Mouse (Mus musculus): ENCODE results near the gene Ascl2. TPM values are rescaled to one million over a fixed set of nuclear protein-coding genes. Genes with fewer than 3 reads are reported as not detected.

Gene Ascl2
- total RNA-seq, 2 experiments from 2014 or later = not detected

GRCm38 (mm10) chr7:143002679-143003078 is 33.6 kb upstream of the Ascl2 start:
- DNase-seq = peak; percentile 60

- DNase-seq = no peak
These were observed 28.5 kb upstream of the Ascl2 start for GRCm38 (mm10) chr7:142997403-142998150.

- no peak for DNase-seq
These were observed 27.9 kb upstream of the Ascl2 start for GRCm38 (mm10) chr7:142996998-142997397.

DNA sequence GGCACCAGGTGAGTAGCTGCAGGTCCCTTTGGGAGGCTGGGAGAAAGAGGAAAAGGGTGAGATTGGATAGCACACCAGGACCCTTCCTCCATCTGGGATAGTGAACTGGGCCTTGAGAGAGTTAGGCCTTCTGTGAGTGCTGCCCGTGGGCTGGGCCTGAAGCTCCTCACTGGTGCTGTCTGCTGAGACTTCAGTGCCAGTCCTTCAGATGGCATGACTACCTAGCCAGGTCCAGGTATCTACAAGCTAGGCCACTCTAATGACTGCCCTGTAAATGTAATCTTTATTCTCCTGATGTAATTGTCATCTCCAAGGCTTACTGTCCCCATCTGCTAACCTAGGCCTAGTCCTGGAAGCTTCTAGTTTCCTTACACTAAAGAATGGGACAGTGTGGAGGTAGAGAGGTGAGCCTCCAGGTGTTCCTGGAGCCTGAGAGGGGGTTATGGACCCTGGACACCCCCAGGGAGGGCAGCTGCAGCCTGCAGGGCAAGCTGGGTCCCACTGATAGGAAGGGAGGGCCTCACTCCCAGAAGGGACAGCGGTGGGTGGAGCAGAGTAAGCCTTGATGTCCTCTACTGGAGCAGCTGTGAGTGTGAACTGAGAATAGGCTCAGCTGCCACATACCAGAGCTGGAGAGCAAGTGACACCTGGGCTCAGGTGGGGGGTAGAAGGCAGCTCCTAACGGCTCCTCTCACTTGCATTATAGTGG is 26.7 kb upstream of the Ascl2 start:
- no peak for DNase-seq

- no peak for DNase-seq
These were observed 25.9 kb upstream of the Ascl2 start for GRCm38 (mm10) chr7:142995004-142995403.

- no peak for DNase-seq
These were observed 18.7 kb upstream of the Ascl2 start for GRCm38 (mm10) chr7:142987718-142988117.

DNA sequence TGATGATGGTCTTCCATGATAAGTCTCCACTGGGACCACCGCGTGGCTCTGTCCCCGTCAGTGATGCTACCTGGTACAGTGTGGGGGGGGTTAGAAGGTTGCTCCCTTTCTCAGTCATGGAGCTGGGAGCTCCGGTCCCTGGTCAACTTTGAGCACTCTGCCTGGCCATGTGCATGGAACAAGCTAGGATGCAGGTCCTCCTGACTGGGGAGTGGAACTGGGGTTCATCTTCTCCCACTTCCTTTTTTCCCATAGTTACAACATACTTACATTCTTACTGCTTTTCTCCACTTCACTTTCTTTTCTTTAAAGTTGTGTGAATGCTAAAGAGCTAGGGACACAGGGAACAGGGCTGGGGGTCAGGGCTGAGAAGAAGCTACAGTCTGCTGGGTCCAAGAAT is 16.1 kb upstream of the Ascl2 start:
- DNase-seq = no peak

DNA sequence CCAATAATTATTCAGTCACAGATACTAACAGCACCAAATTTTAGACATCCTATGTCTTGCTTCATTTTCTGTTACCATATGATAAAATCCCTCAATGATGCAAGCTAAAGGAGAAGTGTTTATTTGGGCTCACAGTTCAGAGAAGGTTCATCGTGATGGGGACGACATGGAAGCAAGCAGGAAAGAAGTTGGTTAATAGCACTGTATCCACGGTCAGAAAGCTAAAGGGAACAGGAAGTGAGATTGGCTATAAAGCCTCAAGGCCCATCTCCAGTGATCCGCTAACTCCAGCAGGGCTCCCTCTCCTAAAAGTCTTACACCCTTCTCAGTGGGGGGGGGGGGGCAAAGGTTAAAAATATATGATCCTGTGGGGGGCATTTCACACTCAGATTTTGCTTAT is 12.8 kb upstream of the Ascl2 start:
- no peak for DNase-seq

- peak; percentile 52 for DNase-seq
These were observed 918 bp downstream of the Ascl2 start for GRCm38 (mm10) chr7:142967884-142968808.

DNA sequence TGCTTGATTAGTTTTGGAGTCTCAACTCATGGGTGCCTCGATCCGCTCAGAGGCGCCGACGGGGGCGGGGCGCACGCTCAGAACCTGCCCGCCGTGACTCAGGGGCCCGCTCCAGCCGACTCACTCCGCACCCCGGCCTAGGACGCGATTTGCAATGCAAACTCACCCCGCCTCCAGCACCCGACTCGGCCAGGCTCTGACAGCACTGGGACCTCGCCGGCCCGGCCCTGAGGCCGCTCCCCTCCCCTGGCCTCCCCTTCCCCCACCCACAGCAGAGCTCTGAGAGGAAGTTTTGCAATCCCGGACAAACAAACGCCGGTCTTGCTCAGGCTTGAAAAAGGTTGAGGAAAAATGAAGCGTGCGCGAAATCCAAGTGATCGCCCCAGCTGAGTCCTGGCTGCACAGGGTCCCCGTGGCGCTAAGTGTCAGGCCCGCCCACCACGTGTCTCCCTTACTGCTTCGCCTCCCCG is 1.6 kb downstream of the Ascl2 start:
- DNase-seq = peak; percentile 18

DNA sequence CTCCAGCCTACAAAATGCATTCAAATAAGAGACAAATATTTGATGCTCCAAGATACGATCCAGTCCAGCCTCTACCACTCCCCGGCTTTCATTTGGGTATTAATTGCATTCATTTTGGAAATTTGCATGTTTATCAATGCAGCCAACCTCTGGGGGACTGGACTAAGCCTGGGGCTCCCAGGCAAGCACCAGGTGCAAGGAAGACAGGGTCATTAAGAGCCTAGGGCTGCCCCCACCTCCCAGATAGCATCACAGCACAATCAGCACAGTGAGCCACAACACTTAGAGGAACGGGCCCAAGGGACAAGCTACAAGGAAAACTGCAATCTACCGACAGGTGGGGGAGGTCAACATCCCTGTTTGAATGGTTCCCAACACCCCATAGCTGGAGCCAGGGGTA is 9.3 kb downstream of the Ascl2 start:
- no peak for DNase-seq

DNA sequence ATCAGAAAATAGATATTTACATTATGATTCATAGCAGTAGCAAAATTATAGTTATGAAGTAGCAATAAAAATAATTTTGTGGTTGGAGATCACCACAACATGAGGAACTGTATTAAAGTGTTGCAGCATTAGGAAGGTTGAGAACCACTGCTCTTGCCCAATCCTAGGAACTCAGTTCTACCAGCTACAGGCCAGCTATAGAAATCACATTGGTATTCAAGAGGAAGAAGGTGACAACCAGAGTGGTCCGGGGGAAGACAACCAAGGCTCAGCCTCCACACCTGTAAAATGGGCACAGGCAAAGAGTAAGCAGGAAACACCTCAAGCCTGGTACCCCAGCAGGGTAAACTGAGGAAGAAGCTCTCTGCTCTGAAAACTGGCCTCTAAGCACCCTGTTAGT is 10.2 kb downstream of the Ascl2 start:
- no peak for DNase-seq

DNA sequence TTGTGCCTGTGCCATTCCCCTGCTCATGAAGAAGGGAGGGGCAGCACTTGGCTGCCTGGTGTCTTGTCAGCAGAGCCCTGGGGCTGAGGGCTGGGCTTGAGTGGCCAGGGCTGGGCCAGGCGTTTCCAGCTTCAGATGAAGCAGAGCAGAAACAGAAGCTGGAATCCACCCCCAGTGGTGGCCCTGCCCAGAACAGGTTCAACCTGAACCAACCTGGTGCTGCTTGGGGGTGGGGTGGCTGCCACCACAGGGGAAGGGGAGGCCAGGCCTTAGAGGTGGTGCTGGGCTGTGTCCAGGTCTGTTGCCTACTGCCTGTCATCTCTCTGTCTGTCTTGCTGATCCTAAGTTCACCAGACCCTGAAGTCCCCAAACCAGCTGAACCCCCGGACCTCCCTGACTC is 13.0 kb downstream of the Ascl2 start:
- no peak for DNase-seq

- no peak for DNase-seq
These were observed 19.5 kb downstream of the Ascl2 start for GRCm38 (mm10) chr7:142949568-142949967.

DNA sequence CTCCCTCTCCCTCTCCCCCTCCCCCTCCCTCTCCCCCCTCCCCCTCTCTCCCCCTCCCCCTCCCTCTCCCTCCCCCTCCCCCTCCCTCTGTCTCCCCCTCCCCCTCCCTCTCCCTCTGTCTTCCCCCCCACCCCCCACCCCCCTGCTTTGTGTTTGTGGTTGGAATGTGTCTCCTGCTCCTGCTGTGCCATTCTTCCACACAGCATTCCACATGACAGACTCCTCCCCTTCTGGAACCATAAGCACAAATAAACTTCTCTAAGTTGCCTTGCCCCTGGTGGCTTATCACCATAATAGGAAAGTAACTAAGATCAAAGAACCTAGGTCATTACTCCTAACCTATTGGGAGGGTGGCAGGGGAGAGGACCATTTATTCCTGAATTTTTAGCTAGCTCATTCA is 31.4 kb downstream of the Ascl2 start:
- DNase-seq = no peak

GRCm38 (mm10) chr7:142935708-142936107 is 33.4 kb downstream of the Ascl2 start:
- no peak for DNase-seq

DNA sequence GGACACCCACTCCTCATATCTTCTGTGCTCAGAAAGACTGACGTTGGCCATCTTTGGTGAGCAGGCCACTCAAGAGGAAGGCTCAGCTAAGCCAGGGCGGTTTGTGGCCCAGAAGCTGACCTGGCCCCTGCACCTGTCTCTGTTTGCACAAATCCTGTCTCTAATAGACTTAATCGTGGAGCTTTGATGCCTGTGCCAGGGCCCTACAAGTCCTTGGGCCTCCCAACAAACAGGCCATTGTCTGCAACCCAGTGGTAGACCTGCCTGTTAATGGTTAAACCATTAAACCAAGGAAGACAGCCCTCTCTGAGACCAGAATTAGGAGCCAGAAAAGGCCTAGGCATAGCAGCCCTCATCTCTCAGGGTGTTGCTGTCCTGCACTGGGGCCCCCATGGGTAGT is 36.6 kb downstream of the Ascl2 start:
- DNase-seq = no peak

DNA sequence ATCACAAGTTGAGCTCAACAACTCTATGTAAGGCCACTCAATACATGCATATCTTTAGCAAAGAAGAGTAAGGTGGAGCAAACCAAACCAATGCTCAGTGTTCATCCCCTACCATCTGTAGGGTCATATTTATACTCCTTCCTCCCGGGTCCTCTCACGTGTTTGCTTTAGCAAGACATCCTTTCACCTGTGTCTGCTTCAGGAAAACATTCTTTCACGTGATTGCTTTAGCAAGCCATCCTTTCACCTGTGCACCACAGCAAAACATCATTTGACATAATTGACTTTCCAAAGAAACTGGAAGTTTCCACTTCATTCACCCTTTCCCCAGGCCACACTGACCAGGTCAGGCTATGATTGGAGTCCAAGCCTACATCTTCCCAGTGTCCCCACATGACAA is 38.0 kb downstream of the Ascl2 start, which contains the start of gene Th:
TSS of gene Th (minus strand) at position 101 of the 400 bp plus-strand sequence.
- no peak for DNase-seq

DNA sequence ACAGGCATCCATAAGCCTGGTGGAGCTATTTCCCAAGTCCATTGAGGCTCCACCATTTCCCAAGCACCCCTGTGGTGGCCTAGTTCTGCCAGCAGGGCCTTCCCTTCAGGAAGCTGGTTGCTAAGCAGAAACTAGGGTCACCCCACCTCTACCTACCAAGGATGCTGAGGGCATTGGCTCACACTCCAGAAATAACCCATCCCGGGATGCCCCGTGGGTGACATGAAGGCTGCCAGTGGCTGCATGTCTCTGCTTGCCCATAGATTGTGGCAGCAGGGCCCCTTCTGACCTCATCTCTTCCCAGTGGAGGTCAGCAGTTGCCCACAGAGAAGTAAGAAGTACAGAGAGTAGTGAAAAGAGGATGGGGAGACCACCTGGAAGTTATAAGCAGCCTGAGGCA is 39.5 kb downstream of the Ascl2 start:
- peak; percentile 62 for DNase-seq

DNA sequence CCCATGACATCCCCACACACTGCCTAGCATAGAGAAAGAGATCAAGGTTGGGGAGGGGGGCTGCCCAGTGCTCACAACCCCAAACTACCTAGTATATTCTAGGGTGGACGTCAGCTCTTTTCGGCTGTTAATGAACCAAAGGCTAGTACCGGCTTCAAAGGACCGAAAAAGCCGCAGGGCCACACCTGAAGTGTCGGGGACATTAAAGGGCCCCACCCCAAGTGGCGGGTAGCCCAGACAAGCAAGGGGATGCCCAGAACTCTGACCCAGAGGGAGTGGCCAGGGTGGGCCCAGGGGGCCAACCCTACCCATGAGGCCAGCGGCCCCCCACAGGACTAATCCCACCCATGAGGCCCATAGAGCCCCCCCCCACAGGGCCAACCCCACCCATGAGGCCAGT is 41.8 kb downstream of the Ascl2 start:
- DNase-seq = no peak

- DNase-seq = peak; percentile 89
These were observed 50.1 kb downstream of the Ascl2 start for GRCm38 (mm10) chr7:142918641-142919628.

DNA sequence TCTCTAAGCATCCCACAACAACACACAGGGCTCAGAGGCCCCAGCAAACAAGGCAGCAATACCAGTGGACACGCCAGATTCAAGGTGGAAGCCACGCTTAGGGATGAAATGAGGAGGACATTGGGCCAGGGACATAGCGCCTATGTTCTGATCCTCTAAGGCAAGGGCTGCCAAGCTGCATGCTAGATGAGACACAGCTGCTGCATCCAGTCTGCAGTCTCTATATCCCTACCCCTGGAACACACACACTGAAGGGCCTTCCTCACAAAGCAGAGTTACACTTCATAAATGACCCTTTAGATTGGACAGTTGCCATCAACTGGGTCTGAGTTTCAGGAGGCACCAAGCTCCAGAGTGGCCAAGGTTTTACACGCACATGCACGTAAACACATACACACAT is 51.4 kb downstream of the Ascl2 start:
- no peak for DNase-seq

Data from heart, postnatal 4 days (tissue).